Mouse (Mus musculus) Patski (cell line): ENCODE data around the gene Gm20388. TPM values are rescaled to one million over a fixed set of nuclear protein-coding genes. Genes with fewer than 3 reads are reported as not detected.

Experiments
- ATAC-seq: fragments of 100-300 bp; one replicate; pipeline ENCODE4 v1.8.0; 2021
- CTCF ChIA-PET: fragments of 350-600 bp; sonication (Branson Sonifier 250); formaldehyde crosslinking; loops from one replicate; lab custom pipeline; 2022; ENCODE audit warnings: inconsistent platforms; lab: Charles Lee
- POLR2A ChIA-PET: fragments of 350-600 bp; sonication (Branson Sonifier 250); formaldehyde crosslinking; loops from one replicate; lab custom pipeline; 2022; ENCODE audit warnings: antibody characterized with exemption, inconsistent platforms; lab: Charles Lee
- DNase-seq: peaks from one replicate; pipeline ENCODE4 v3.0.0-alpha.2; 2011; ENCODE audit warnings: low read depth, low spot score
- H3K27me3 ChIP-seq: fragments of 371-371 bp; one replicate; pipeline ENCODE4 v1.5.1; 2021
- CTCF ChIP-seq: fragments of 100-300 bp; IDR thresholded peaks from one replicate; pipeline ENCODE4 v1.5.1; 2021
- in situ Hi-C: fragments of 300-500 bp; cut with MboI; formaldehyde crosslinking; loops from 3 replicates; pipeline ENCODE4 v1.11.1; 2018; ENCODE audit warnings: low pct_unique_long_range_greater_than_20kb, mixed read lengths
- polyA plus RNA-seq: library from polyadenylated mRNA; unstranded; gene quantifications from one replicate; pipeline ENCODE4 v1.2.3, GENCODE M21; 2021

Gene Gm20388
- polyA plus RNA-seq, 1 experiment from 2014 or later, result 86.7 TPM

DNA sequence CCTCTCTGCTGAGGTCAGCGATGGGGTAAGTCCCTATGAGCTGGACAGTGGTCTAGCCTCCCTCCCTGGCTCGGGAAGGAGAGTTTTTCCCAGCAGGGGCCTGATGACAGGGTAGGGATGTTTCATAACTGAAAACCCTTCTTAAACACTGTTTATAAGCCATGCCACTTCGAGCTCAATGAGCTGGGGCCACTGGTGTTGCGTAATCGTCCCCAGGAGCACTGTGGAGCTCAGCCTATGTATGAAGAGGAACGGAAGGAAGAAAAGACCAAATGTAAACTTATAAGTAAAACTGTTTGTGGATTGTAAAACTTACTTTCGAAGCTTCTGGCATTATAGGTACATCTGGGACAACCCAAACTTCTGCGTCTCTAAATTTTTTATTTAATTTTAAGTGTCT lies 4291.1 kb downstream of the Gm20388 start:
- H3K27me3 ChIP-seq, result no peaks in the 10 kb centered on the region
- DNase-seq (peak; percentile 47), ATAC-seq (no peak)
- ChIA-PET CTCF (interaction anchor here (1.3 to 1.7 kb wide), 2 partner anchors 9 to 16 kb away, joined by 3 to 6 read pairs; no protein-coding TSS in a partner anchor), POLR2A (interaction anchor here (1.1 kb wide), 1 partner anchor 22 kb away, joined by 4 read pairs; no protein-coding TSS in a partner anchor)
- in situ Hi-C loops, result no loop called here
- TF ChIP-seq CTCF, result no peak

GRCm38 (mm10) chr8:124202895-124203294 lies 4292.3 kb downstream of the Gm20388 start:
- ChIA-PET POLR2A (no interaction called here), CTCF (no interaction called here)
- H3K27me3 ChIP-seq, result no peaks in the 10 kb centered on the region
- ATAC-seq (no peak), DNase-seq (no peak)
- in situ Hi-C loops, result no loop called here
- no peak for TF ChIP-seq CTCF

- ChIA-PET POLR2A (no interaction called here), CTCF (no interaction called here)
- no peaks in the 10 kb centered on the region for H3K27me3 ChIP-seq
- no peak for DNase-seq
- no peak for ATAC-seq
- no peak for TF ChIP-seq CTCF
- in situ Hi-C loops, result no loop called here
Measured at GRCm38 (mm10) chr8:124204001-124204601, 4293.5 kb downstream of the Gm20388 start.

DNA sequence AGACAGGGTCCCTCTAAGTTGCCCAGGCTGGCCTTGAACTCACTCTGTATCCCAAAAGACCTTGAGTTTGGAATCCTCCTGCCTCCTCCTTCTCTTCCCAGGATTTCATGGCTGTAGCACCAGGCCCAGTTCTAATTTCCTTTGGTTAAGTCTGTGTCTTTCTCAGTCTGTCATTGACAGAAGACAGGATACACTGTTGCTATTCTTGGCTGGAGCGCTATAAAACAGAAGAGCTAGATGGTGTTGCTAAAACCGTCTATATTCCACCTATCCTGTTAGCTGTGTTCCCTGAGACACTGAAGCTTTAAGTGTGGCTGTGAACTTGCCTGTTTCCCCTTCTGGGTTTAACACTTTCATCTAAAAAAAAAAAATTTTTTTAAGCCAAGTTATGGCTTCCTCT lies 4301.5 kb downstream of the Gm20388 start:
- in situ Hi-C loops, result no loop called here
- TF ChIP-seq CTCF, result no peak
- POLR2A ChIA-PET, result no interaction called here
- ATAC-seq, result no peak
- no peaks in the 10 kb centered on the region for H3K27me3 ChIP-seq
- no peak for DNase-seq
- CTCF ChIA-PET, result no interaction called here

DNA sequence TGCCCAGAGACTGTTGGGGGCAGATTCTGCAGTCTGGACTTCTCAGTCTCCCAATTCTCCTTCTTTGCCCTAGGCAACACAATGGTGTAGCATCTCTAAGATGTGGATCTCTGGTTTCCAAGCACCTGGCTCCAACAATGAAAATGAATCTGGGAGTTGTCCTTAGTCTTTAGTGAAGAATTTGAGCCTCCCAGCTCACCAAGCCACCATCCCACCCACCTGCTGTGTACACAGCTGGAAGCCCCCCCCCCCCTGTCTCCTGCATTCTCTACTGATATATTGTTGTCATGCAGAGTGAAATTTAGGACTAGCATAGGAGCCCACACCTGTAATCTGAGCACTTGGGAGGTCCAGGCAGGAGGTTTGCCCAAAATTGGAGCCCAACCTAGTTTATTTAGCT lies 4306.3 kb downstream of the Gm20388 start:
- ATAC-seq (no peak), DNase-seq (no peak)
- in situ Hi-C loops, result no loop called here
- no peaks in the 10 kb centered on the region for H3K27me3 ChIP-seq
- TF ChIP-seq CTCF, result no peak
- POLR2A ChIA-PET, result interaction anchor here (0.6 to 0.7 kb wide), 4 partner anchors 10 to 63 kb away, joined by 3 to 4 read pairs (median 3); no protein-coding TSS in a partner anchor
- CTCF ChIA-PET, result interaction anchor here (1.7 kb wide), 1 partner anchor 10 kb away, joined by 6 read pairs; no protein-coding TSS in a partner anchor

GRCm38 (mm10) chr8:124229883-124230282 lies 4319.2 kb downstream of the Gm20388 start:
- no peak for DNase-seq
- ChIA-PET POLR2A (interaction anchor here (0.5 kb wide), 1 partner anchor 152 kb away, joined by 6 read pairs; no protein-coding TSS in a partner anchor), CTCF (no interaction called here)
- TF ChIP-seq CTCF, result no peak
- ATAC-seq, result no peak
- no peaks in the 10 kb centered on the region for H3K27me3 ChIP-seq
- in situ Hi-C loops, result loop anchor here (5.0 kb wide), 1 partner anchor 178 kb away; no protein-coding TSS in a partner anchor

- no peaks in the 10 kb centered on the region for H3K27me3 ChIP-seq
- in situ Hi-C loops, result loop anchor here (5.0 kb wide), 1 partner anchor 178 kb away; no protein-coding TSS in a partner anchor
- ATAC-seq (no peak), DNase-seq (no peak)
- ChIA-PET CTCF (no interaction called here), POLR2A (interaction anchor here (0.5 kb wide), 1 partner anchor 153 kb away, joined by 6 read pairs; no protein-coding TSS in a partner anchor)
- no peak for TF ChIP-seq CTCF
Measured at GRCm38 (mm10) chr8:124230496-124231175, 4320.0 kb downstream of the Gm20388 start.

DNA sequence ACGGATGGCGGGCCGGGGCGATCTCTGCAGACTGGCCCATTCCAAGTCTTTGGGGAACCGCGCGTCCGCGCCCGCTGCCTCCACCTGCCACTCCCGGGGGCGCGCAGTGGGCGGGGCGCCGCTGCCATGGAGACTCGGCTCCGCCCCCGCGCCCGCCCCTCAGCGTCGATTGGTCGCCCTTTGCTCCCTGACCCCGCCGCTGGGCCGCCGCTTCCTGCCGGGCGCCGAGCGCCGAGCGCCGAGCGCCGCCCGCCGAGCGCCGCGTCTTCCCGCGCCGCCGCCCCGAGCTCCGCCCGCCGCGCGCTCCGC lies 4320.5 kb downstream of the Gm20388 start, which contains the start of gene Galnt2:
TSS of gene Galnt2 (plus strand) at position 216 of the 309 bp plus-strand sequence.
- no peak for DNase-seq
- TF ChIP-seq CTCF, result no peak
- in situ Hi-C loops, result loop anchor here (5.0 kb wide), 1 partner anchor 179 kb away; no protein-coding TSS in a partner anchor
- POLR2A ChIA-PET, result no interaction called here
- CTCF ChIA-PET, result no interaction called here
- peak; percentile 75 for ATAC-seq
- no peaks in the 10 kb centered on the region for H3K27me3 ChIP-seq

DNA sequence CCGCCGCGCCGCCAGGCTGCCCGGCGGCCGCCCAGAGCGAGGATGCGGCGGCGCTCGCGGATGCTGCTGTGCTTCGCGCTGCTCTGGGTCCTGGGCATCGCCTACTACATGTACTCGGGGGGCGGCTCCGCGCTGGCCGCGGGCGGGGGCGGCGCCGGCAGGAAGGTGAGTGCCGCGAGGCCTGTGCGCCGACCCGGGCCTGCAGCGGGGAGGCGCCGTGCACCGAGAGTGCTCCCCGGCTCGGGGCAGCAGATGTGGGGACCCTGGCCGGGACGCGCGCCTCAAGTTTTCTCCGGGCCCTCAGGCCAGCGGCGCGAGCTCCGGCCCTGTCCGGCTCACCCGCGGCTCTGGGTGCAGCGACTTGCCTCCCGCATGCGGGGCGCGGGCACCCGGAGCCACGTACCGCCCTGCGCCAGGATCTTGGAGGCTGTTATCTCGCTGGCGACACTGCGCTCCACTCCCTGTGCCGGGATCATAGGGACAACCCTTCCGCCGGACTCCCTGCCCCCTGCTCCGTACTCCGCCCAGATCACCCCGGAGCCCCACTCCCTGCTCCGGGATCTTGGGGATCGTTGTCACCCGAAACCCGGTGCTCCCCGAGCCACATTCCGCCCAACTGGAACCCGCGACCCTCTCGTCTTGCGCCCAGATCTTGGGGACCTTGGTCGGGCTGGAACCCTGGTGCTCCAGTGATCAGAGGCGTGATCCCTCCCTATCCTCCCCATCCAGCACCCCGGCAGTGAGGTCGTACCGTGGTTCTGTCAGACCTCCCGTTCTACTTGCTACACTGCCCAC lies 4321.0 kb downstream of the Gm20388 start:
- in situ Hi-C loops, result loop anchor here (5.0 kb wide), 1 partner anchor 179 kb away; no protein-coding TSS in a partner anchor
- no peaks in the 10 kb centered on the region for H3K27me3 ChIP-seq
- ATAC-seq (peak; percentile 25), DNase-seq (no peak)
- TF ChIP-seq CTCF, result no peak
- POLR2A ChIA-PET, result no interaction called here
- CTCF ChIA-PET, result interaction anchor here (1.5 kb wide), 1 partner anchor 82 kb away, joined by 3 read pairs; no protein-coding TSS in a partner anchor

GRCm38 (mm10) chr8:124232280-124232600 lies 4321.6 kb downstream of the Gm20388 start:
- POLR2A ChIA-PET, result no interaction called here
- in situ Hi-C loops, result loop anchor here (5.0 kb wide), 1 partner anchor 180 kb away; no protein-coding TSS in a partner anchor
- DNase-seq (no peak), ATAC-seq (no peak)
- TF ChIP-seq CTCF, result no peak
- no peaks in the 10 kb centered on the region for H3K27me3 ChIP-seq
- CTCF ChIA-PET, result interaction anchor here (1.5 kb wide), 1 partner anchor 81 kb away, joined by 3 read pairs; no protein-coding TSS in a partner anchor
